Mouse (Mus musculus) C2C12 (cell line): ENCODE results near the gene Upf2. TPM values are rescaled to one million over a fixed set of nuclear protein-coding genes. Genes with fewer than 3 reads are reported as not detected.
A peak's percentile ranks its signal among the peaks of the same experiment; 100 is the strongest.
"Not testable (repeated sequence)": the region's sequence is repeated elsewhere in the genome, so short reads cannot be mapped to it uniquely, and the experiment has no call there.

Source experiments
- H3K27me3 ChIP-seq: one replicate; pipeline ENCODE4 v1.6.1; 2011; ENCODE audit not compliant: control insufficient read depth, insufficient read depth, insufficient read length
- H3K36me3 ChIP-seq: one replicate; pipeline ENCODE4 v1.6.1; 2011; ENCODE audit not compliant: control insufficient read depth, insufficient read depth
- H3K4me3 ChIP-seq: one replicate; pipeline ENCODE4 v1.5.1; 2011; ENCODE audit warnings: mild to moderate bottlenecking, control low read depth; ENCODE audit not compliant: poor library complexity, insufficient read depth, severe bottlenecking
- H3K79me2 ChIP-seq: one replicate; pipeline ENCODE4 v1.6.1; 2011; ENCODE audit not compliant: control insufficient read depth, insufficient read depth
- H3K79me3 ChIP-seq: one replicate; pipeline ENCODE4 v1.6.1; 2011; ENCODE audit warnings: low read depth, control low read depth
- H3ac ChIP-seq: one replicate; pipeline ENCODE3; 2011; ENCODE audit warnings: low read depth; ENCODE audit not compliant: control insufficient read depth, insufficient read length
- CEBPB ChIP-seq: IDR thresholded peaks from one replicate; pipeline ENCODE4 v1.6.1; 2011; ENCODE audit warnings: low read depth, mild to moderate bottlenecking, control low read depth, moderate library complexity
- CTCF ChIP-seq: IDR thresholded peaks from one replicate; pipeline ENCODE4 v1.5.1; 2011; ENCODE audit not compliant: control insufficient read depth, insufficient read depth, insufficient read length
- FOSL1 ChIP-seq: IDR thresholded peaks from one replicate; pipeline ENCODE4 v1.8.0; 2011; ENCODE audit warnings: mild to moderate bottlenecking, low read length; ENCODE audit not compliant: poor library complexity, insufficient read depth, severe bottlenecking
- MAX ChIP-seq: IDR thresholded peaks from one replicate; pipeline ENCODE4 v1.6.1; 2011; ENCODE audit warnings: mild to moderate bottlenecking, control low read depth
- MYOD1 ChIP-seq: IDR thresholded peaks from one replicate; pipeline ENCODE4 v1.6.1; 2011; ENCODE audit warnings: low read depth; ENCODE audit not compliant: control insufficient read depth, insufficient read length
- MYOG ChIP-seq: IDR thresholded peaks from one replicate; pipeline ENCODE4 v1.6.1; 2011; ENCODE audit not compliant: control insufficient read depth, insufficient read length; ENCODE audit errors: extremely low read depth
- USF1 ChIP-seq: IDR thresholded peaks from one replicate; pipeline ENCODE4 v1.6.1; 2011; ENCODE audit warnings: low read depth, mild to moderate bottlenecking, control low read depth, moderate library complexity
- polyA plus RNA-seq: library from polyadenylated mRNA; unstranded; fragments of >200 nt; fragmentation: generic; extraction: Trizol; gene quantifications from one replicate; pipeline ENCODE4 v1.2.1, GENCODE M21; 2012; ENCODE audit warnings: missing spikeins

The Upf2 gene
- polyA plus RNA-seq, 1 experiment, result 5.1 TPM

- H3K27me3 ChIP-seq, result no peaks in the 10 kb centered on the region
- H3K4me3 ChIP-seq, result peak overlapping the region; percentile 95
- peak overlapping the region; percentile 92 for H3ac ChIP-seq
- peaks cover 3% of the 10 kb centered on the region for H3K36me3 ChIP-seq
- peaks cover 40% of the 10 kb centered on the region for H3K79me3 ChIP-seq
- H3K79me2 ChIP-seq, result peaks cover 55% of the 10 kb centered on the region
- no peak for TF ChIP-seq FOSL1
- no peak for TF ChIP-seq CEBPB
- TF ChIP-seq CTCF, result no peak
- TF ChIP-seq USF1, result no peak
- TF ChIP-seq MAX, result no peak
- no peak for TF ChIP-seq MYOD1
- no peak for TF ChIP-seq MYOG
These were observed 447 bp downstream of the Upf2 start for GRCm38 (mm10) chr2:5951621-5952211.

- TF ChIP-seq MYOG (no peak), MAX (no peak), MYOD1 (no peak), USF1 (no peak), CEBPB (no peak), CTCF (no peak), FOSL1 (no peak)
- Histone ChIP-seq H3K4me3 (no peak overlapping the region), H3K79me2 (peaks cover 89% of the 10 kb centered on the region), H3ac (no peak overlapping the region), H3K36me3 (peaks cover 62% of the 10 kb centered on the region), H3K79me3 (peaks cover 45% of the 10 kb centered on the region), H3K27me3 (no peaks in the 10 kb centered on the region)
These were observed 6.4 kb downstream of the Upf2 start for GRCm38 (mm10) chr2:5957705-5958104.

- Histone ChIP-seq H3K4me3 (no peak overlapping the region), H3K36me3 (peaks cover 85% of the 10 kb centered on the region)
These were observed 11.0 kb downstream of the Upf2 start for GRCm38 (mm10) chr2:5962265-5962664.

GRCm38 (mm10) chr2:5963729-5964128 is 12.5 kb downstream of the Upf2 start:
- not testable (repeated sequence) for H3ac ChIP-seq, H3K4me3 ChIP-seq, H3K27me3 ChIP-seq
- Histone ChIP-seq H3K79me3 (peaks cover 25% of the 10 kb centered on the region), H3K36me3 (peaks cover 70% of the 10 kb centered on the region), H3K79me2 (peaks cover 87% of the 10 kb centered on the region)

More at GRCm38 (mm10) chr2:5962265-5962664, 11.0 kb downstream of the Upf2 start:
- Histone ChIP-seq H3ac (no peak overlapping the region), H3K79me3 (peaks cover 26% of the 10 kb centered on the region), H3K27me3 (no peaks in the 10 kb centered on the region), H3K79me2 (peaks cover 86% of the 10 kb centered on the region)
- TF ChIP-seq MYOG (no peak), USF1 (no peak), FOSL1 (no peak), CEBPB (no peak), MYOD1 (no peak), MAX (no peak), CTCF (no peak)

- H3K79me3 ChIP-seq, result peaks cover 27% of the 10 kb centered on the region
- H3K4me3 ChIP-seq, result no peak overlapping the region
- H3ac ChIP-seq, result no peak overlapping the region
- H3K27me3 ChIP-seq, result no peaks in the 10 kb centered on the region
- TF ChIP-seq CEBPB (no peak), CTCF (no peak), MAX (no peak), FOSL1 (no peak), MYOG (no peak), USF1 (no peak), MYOD1 (no peak)
- peaks cover 48% of the 10 kb centered on the region for H3K36me3 ChIP-seq
- H3K79me2 ChIP-seq, result peaks cover 86% of the 10 kb centered on the region
These were observed 14.7 kb downstream of the Upf2 start for GRCm38 (mm10) chr2:5965972-5966371.

GRCm38 (mm10) chr2:5970629-5971028 is 19.4 kb downstream of the Upf2 start:
- H3K4me3 ChIP-seq, H3K27me3 ChIP-seq, H3ac ChIP-seq: not testable (repeated sequence)
- H3K79me2 ChIP-seq, result peaks cover 51% of the 10 kb centered on the region
- H3K79me3 ChIP-seq, result peaks cover 13% of the 10 kb centered on the region
- peaks cover 29% of the 10 kb centered on the region for H3K36me3 ChIP-seq

GRCm38 (mm10) chr2:5977532-5977931 is 26.3 kb downstream of the Upf2 start:
- TF ChIP-seq MAX (no peak), USF1 (no peak), MYOD1 (no peak), CEBPB (no peak), MYOG (no peak), CTCF (no peak), FOSL1 (no peak)
- H3K27me3 ChIP-seq, result no peaks in the 10 kb centered on the region
- no peak overlapping the region for H3K4me3 ChIP-seq
- no peak overlapping the region for H3ac ChIP-seq
- H3K79me3 ChIP-seq, result no peaks in the 10 kb centered on the region
- peaks cover 79% of the 10 kb centered on the region for H3K36me3 ChIP-seq
- no peaks in the 10 kb centered on the region for H3K79me2 ChIP-seq
